Mouse (Mus musculus): ENCODE results near the gene Brms1. TPM values are rescaled to one million over a fixed set of nuclear protein-coding genes. Genes with fewer than 3 reads are reported as not detected.

Gene Brms1
- polyA plus RNA-seq, 1 experiment from 2014 or later, result 38.4 TPM

GRCm38 (mm10) chr19:5094746-5095417 lies 53.7 kb downstream of the Brms1 start:
- no peak for ATAC-seq (ENCODE audit: insufficient number of reproducible peaks, insufficient read depth, low FRiP score, low TSS enrichment)
- Histone ChIP-seq H3K9ac (no peak overlapping the region), H3K9me3 (no peaks in the 10 kb centered on the region), H3K4me2 (replicated peaks) (peak overlapping the region; percentile 98), H3K27me3 (no peaks in the 10 kb centered on the region), H3K27ac (peak overlapping the region; percentile 30; the same call in 1 of the 2 replicates), H3K4me1 (peaks cover 52% of the 10 kb centered on the region), H3K36me3 (peaks cover 43% of the 10 kb centered on the region), H3K4me3 (0 out of 2 replicates have a peak overlapping the region, but pooled peaks have one; percentile 2)
- 44% methylated on average over 11 of the region's 11 CpGs for WGBS

- WGBS, result 14% methylated on average over 9 of the region's 9 CpGs
- Histone ChIP-seq H3K27ac (no peak overlapping the region), H3K36me3 (peaks cover 47% of the 10 kb centered on the region), H3K9me3 (no peaks in the 10 kb centered on the region), H3K4me1 (peaks cover 52% of the 10 kb centered on the region), H3K9ac (0 out of 2 replicates have a peak overlapping the region, but pooled peaks have one; percentile 12), H3K27me3 (no peaks in the 10 kb centered on the region), H3K4me2 (replicated peaks) (peak overlapping the region; percentile 98), H3K4me3 (no peak overlapping the region)
- no peak for ATAC-seq (ENCODE audit: insufficient number of reproducible peaks, insufficient read depth, low FRiP score, low TSS enrichment)
Measured at GRCm38 (mm10) chr19:5095887-5096474, 54.8 kb downstream of the Brms1 start.

DNA sequence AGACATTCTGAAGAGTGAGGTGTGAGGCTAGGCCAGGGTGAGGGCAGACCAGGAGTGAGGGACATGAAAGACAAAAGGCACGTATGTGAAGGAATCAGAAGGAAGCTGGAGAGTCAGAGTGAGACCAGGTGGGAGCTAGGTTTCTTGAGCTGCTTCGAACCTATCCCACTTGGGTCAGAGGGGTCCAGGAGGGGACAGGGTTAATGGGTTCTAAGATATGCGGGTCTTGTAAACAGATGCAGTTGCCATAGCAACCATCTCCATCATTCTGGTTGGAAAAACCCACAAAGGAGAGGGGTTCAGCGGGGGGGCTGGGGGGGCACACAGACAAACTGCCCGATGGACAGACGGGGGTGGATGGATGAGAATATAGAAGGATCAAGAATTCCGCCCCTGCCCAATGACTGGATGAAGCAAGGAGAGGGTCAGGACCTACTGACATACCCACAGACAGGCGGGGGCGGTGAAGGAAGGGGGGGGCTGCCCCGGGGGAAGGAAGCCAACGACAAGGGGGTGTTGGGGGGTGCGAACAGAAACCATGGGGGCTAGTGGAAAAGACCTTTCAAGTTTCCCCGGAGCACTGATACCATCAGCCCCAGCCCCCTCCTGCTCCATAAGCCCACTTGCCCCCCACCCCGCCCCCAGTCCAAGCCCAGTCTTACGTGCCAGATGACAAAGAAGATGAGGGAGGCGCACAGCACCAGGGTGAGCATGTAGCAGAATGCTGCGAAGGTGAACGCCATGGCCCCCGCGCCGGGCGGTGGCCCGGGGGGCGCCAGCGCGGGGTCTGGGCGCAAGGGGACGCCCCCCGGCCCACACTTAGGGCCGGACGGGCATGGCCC lies 56.6 kb downstream of the Brms1 start:
- peaks cover 47% of the 10 kb centered on the region for H3K36me3 ChIP-seq
- 0 out of 2 replicates have a peak, but pooled peaks have one; percentile 7 for ATAC-seq (ENCODE audit: insufficient number of reproducible peaks, insufficient read depth, low FRiP score, low TSS enrichment)
- peaks cover 52% of the 10 kb centered on the region for H3K4me1 ChIP-seq
- peak overlapping the region; percentile 79 for H3K4me3 ChIP-seq
- no peaks in the 10 kb centered on the region for H3K9me3 ChIP-seq
- WGBS, result 5% methylated on average over 24 of the region's 31 CpGs
- peak overlapping the region; percentile 93 for H3K9ac ChIP-seq
- H3K4me2 ChIP-seq (replicated peaks), result peak overlapping the region; percentile 98
- H3K27me3 ChIP-seq, result no peaks in the 10 kb centered on the region
- H3K27ac ChIP-seq, result peak overlapping the region; percentile 71; the same call in 1 of the 2 replicates

- H3K27me3 ChIP-seq, result no peaks in the 10 kb centered on the region
- H3K27ac ChIP-seq, result peak within 1 kb of the TSS; percentile 71
- peak within 1 kb of the TSS; percentile 79 for H3K4me3 ChIP-seq
- ATAC-seq (ENCODE audit: insufficient number of reproducible peaks, insufficient read depth, low FRiP score, low TSS enrichment), result peak; percentile 48
- no peaks in the 10 kb centered on the region for H3K9me3 ChIP-seq
- peaks cover 52% of the 10 kb centered on the region for H3K4me1 ChIP-seq
- WGBS, result 2% methylated on average over 48 of the region's 48 CpGs
- peak within 1 kb of the TSS; percentile 98 for H3K4me2 ChIP-seq (replicated peaks)
- H3K36me3 ChIP-seq, result peaks cover 48% of the 10 kb centered on the region
- peak within 1 kb of the TSS; percentile 93 for H3K9ac ChIP-seq
Measured at GRCm38 (mm10) chr19:5098363-5099143, 57.4 kb downstream of the Brms1 start, which contains the start of gene Cnih2. TSS of gene Cnih2 (minus strand) at chr19:5098521.

Other genes starting within 250 kb of the Brms1 start
- gene Rbm4, start 247.5 kb upstream of the Brms1 start, polyA plus RNA-seq (2016; fragmentation: Nextera tagmentation; extraction: Ambion mirVana), result 86.8 and 89.3 TPM in 2 replicates
- 34.2 and 45.1 TPM in 2 replicates for gene Gm21992, start 229.7 kb upstream of the Brms1 start, polyA plus RNA-seq (2016; fragmentation: Nextera tagmentation; extraction: Ambion mirVana)
- gene Rbm14, start 229.7 kb upstream of the Brms1 start, polyA plus RNA-seq (2016; fragmentation: Nextera tagmentation; extraction: Ambion mirVana), result 104 and 110 TPM in 2 replicates
- 53.8 and 57.3 TPM in 2 replicates for gene Ccs, start 202.0 kb upstream of the Brms1 start, polyA plus RNA-seq (2016; fragmentation: Nextera tagmentation; extraction: Ambion mirVana)
- 0.18 and 0.24 TPM in 2 replicates for gene Ccdc87, start 202.0 kb upstream of the Brms1 start, polyA plus RNA-seq (2016; fragmentation: Nextera tagmentation; extraction: Ambion mirVana)
- gene Ctsf, start 186.2 kb upstream of the Brms1 start, polyA plus RNA-seq (2016; fragmentation: Nextera tagmentation; extraction: Ambion mirVana), result 37.6 and 45.1 TPM in 2 replicates
- gene Actn3, start 163.4 kb upstream of the Brms1 start, polyA plus RNA-seq (2016; fragmentation: Nextera tagmentation; extraction: Ambion mirVana), result 6.0 and 6.8 TPM in 2 replicates
- 12.0 and 12.1 TPM in 2 replicates for gene Zdhhc24, start 162.7 kb upstream of the Brms1 start, polyA plus RNA-seq (2016; fragmentation: Nextera tagmentation; extraction: Ambion mirVana)
- gene Bbs1, start 134.7 kb upstream of the Brms1 start, polyA plus RNA-seq (2016; fragmentation: Nextera tagmentation; extraction: Ambion mirVana), result 5.6 and 5.7 TPM in 2 replicates
- gene Dpp3, start 113.1 kb upstream of the Brms1 start, polyA plus RNA-seq (2016; fragmentation: Nextera tagmentation; extraction: Ambion mirVana), result 144 and 147 TPM in 2 replicates
- gene Peli3, start 98.2 kb upstream of the Brms1 start, polyA plus RNA-seq (2016; fragmentation: Nextera tagmentation; extraction: Ambion mirVana), result 3.2 and 3.7 TPM in 2 replicates
- 141 and 142 TPM in 2 replicates for gene Mrpl11, start 79.2 kb upstream of the Brms1 start, polyA plus RNA-seq (2016; fragmentation: Nextera tagmentation; extraction: Ambion mirVana)
- 0.08 TPM in 1 of 2 replicates, not detected in the other for gene Npas4, start 51.0 kb upstream of the Brms1 start, polyA plus RNA-seq (2016; fragmentation: Nextera tagmentation; extraction: Ambion mirVana)
- 4.7 and 5.1 TPM in 2 replicates for gene Slc29a2, start 17.5 kb upstream of the Brms1 start, polyA plus RNA-seq (2016; fragmentation: Nextera tagmentation; extraction: Ambion mirVana)
- 46.4 and 48.1 TPM in 2 replicates for gene B4gat1, start 2.5 kb upstream of the Brms1 start, polyA plus RNA-seq (2016; fragmentation: Nextera tagmentation; extraction: Ambion mirVana)
- 3.5 and 4.7 TPM in 2 replicates for gene AC124502.3, start 2.5 kb upstream of the Brms1 start, polyA plus RNA-seq (2016; fragmentation: Nextera tagmentation; extraction: Ambion mirVana)
- gene Rin1, start 9.1 kb downstream of the Brms1 start, polyA plus RNA-seq (2016; fragmentation: Nextera tagmentation; extraction: Ambion mirVana), result 1.8 and 2.4 TPM in 2 replicates
- 54.4 and 64.3 TPM in 2 replicates for gene Cd248, start 26.7 kb downstream of the Brms1 start, polyA plus RNA-seq (2016; fragmentation: Nextera tagmentation; extraction: Ambion mirVana)
- 2.9 and 3.7 TPM in 2 replicates for gene Tmem151a, start 44.2 kb downstream of the Brms1 start, polyA plus RNA-seq (2016; fragmentation: Nextera tagmentation; extraction: Ambion mirVana)
- gene Yif1a, start 47.2 kb downstream of the Brms1 start, polyA plus RNA-seq (2016; fragmentation: Nextera tagmentation; extraction: Ambion mirVana), result 67.3 and 73.4 TPM in 2 replicates
- 69.7 and 74.9 TPM in 2 replicates for gene Cnih2, start 57.2 kb downstream of the Brms1 start, polyA plus RNA-seq (2016; fragmentation: Nextera tagmentation; extraction: Ambion mirVana)
- gene Rab1b, start 65.7 kb downstream of the Brms1 start, polyA plus RNA-seq (2016; fragmentation: Nextera tagmentation; extraction: Ambion mirVana), result 247 and 248 TPM in 2 replicates
- 30.6 and 35.3 TPM in 2 replicates for gene Klc2, start 77.2 kb downstream of the Brms1 start, polyA plus RNA-seq (2016; fragmentation: Nextera tagmentation; extraction: Ambion mirVana)
- gene Pacs1, start 231.8 kb downstream of the Brms1 start, polyA plus RNA-seq (2016; fragmentation: Nextera tagmentation; extraction: Ambion mirVana), result 31.3 and 32.2 TPM in 2 replicates